Comparison of ENCODE assay signal across 11 mouse cellular contexts in the genomic region with DNA sequence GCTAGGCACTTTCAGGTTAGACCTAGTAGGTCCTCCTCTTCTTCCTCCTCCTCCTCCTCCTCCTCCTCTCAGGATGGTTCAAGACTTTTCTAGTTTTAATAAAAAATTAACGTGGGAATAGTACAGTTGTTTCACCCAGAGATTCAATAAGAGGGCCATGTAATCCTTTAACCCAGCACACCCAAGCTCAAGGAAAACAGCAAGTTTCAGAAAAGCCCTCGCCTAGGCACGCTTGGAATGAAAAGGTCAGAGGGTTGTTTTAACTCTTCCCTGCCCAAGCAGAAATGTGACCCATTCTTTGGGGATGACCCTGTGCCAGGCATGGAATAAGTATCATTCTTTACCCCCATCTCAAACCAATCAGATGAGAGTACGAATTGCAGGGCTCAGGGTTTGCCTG.
"Had no signal": no experiment of that assay in that cellular context is flagged by ENCODE, and none has a peak within 500 bp of the region (broad histone marks: within the 10 kb centered on the region; RNA-seq: fewer than 3 reads in every experiment).

No protein-coding gene starts in this region.

- H3K27ac ChIP-seq: limb, embryonic 15.5 days; liver, embryonic 13.5 days; neural tube, embryonic 15.5 days had no signal

- H3K36me3 ChIP-seq: limb, embryonic 15.5 days; liver, embryonic 13.5 days; neural tube, embryonic 15.5 days had no signal

- H3K4me3 ChIP-seq: limb, embryonic 15.5 days; liver, embryonic 13.5 days; myocyte; neural tube, embryonic 15.5 days had no signal

- H3K9ac ChIP-seq: limb, embryonic 15.5 days; liver, embryonic 13.5 days; neural tube, embryonic 15.5 days had no signal

- H3K27me3 ChIP-seq: limb, embryonic 15.5 days; neural tube, embryonic 15.5 days had no signal

- H3K4me2 ChIP-seq: limb, embryonic 15.5 days; neural tube, embryonic 15.5 days had no signal

- H3K9me3 ChIP-seq: limb, embryonic 15.5 days; liver, embryonic 13.5 days; neural tube, embryonic 15.5 days had no signal

- DNase-seq: layer of hippocampus, adult 9-11 months; layer of hippocampus, postnatal 36 days; lung, adult 18-20 months; midbrain, embryonic 14.5 days; right cerebral cortex, adult 18-20 months; right cerebral cortex, postnatal 25 days; thymus, postnatal 36 days had no signal
